Mouse (Mus musculus) hindbrain, postnatal 0 days (tissue): ENCODE data around the gene Rab43. TPM values are rescaled to one million over a fixed set of nuclear protein-coding genes. Genes with fewer than 3 reads are reported as not detected.

ENCODE experiments used
- ATAC-seq: fragments of 200-750 bp; cut with Nextera tagmentation; 2 replicates; pipeline ENCODE4 v1.8.0; 2017; ENCODE audit warnings: mild to moderate bottlenecking, moderate TSS enrichment, moderate library complexity
- DNase-seq: peaks from one replicate; pipeline ENCODE4 v3.0.0-alpha.2; 2015; ENCODE audit warnings: low spot score
- H3K27ac ChIP-seq: fragments of 300-500 bp; sonication (generic); 2 replicates; pipeline ENCODE4 v1.5.1; 2014; ENCODE audit warnings: mild to moderate bottlenecking
- H3K27me3 ChIP-seq: fragments of 300-500 bp; sonication (generic); 2 replicates; pipeline ENCODE4 v1.6.1; 2014; ENCODE audit warnings: low read length, mixed read lengths; ENCODE audit not compliant: insufficient read depth
- H3K36me3 ChIP-seq: fragments of 300-500 bp; sonication (generic); 2 replicates; pipeline ENCODE4 v1.6.1; 2014; ENCODE audit warnings: low read length, mixed read lengths; ENCODE audit not compliant: insufficient read depth
- H3K4me1 ChIP-seq: fragments of 300-500 bp; sonication (generic); 2 replicates; pipeline ENCODE4 v1.6.1; 2014; ENCODE audit warnings: antibody characterized with exemption, low read length, mixed read lengths; ENCODE audit not compliant: insufficient read depth
- H3K4me2 ChIP-seq: fragments of 300-500 bp; sonication (generic); 2 replicates; pipeline ENCODE4 v1.6.1; 2014; ENCODE audit warnings: low read depth, mild to moderate bottlenecking, low read length, moderate library complexity, mixed read lengths
- H3K4me3 ChIP-seq: fragments of 300-500 bp; sonication (generic); 2 replicates; pipeline ENCODE4 v1.5.1; 2014; ENCODE audit warnings: low read length
- H3K9ac ChIP-seq: fragments of 300-500 bp; sonication (generic); replicated peaks from 2 replicates; pipeline ENCODE4 v1.6.1; 2014; ENCODE audit warnings: mild to moderate bottlenecking, low read length, moderate library complexity, mixed read lengths
- H3K9me3 ChIP-seq: fragments of 300-500 bp; sonication (generic); 2 replicates; pipeline ENCODE4 v1.6.1; 2016; ENCODE audit warnings: low read length, mixed read lengths
- CTCF ChIP-seq: IDR thresholded peaks from 2 replicates; pipeline ENCODE4 v1.5.1; 2016; ENCODE audit warnings: antibody characterized with exemption, control low read depth, low read depth
- WGBS: fragments of 180-500 bp; shearing (Covaris S2); extraction: QIAGEN DNeasy Blood & Tissue Kit; methylation state at CpG from one replicate; pipeline ENCODE4 v1.1.7; 2014; 5-methylcytosine and 5-hydroxymethylcytosine counted together
- polyA plus RNA-seq: library from polyadenylated mRNA; unstranded; fragments of >200 nt; fragmentation: Nextera tagmentation; extraction: Ambion mirVana; gene quantifications from 2 replicates; pipeline ENCODE4 v1.2.1, GENCODE M21; 2015
- total RNA-seq: library from RNA; depleted of rRNA; stranded (reverse); fragments of >200 nt; gene quantifications from 2 replicates; pipeline ENCODE4 v1.2.3, GENCODE M21; 2014

Rab43 gene
- total and polyA plus RNA-seq, 2 experiments from 2014 or later, result 7.4 to 27.3 TPM

DNA sequence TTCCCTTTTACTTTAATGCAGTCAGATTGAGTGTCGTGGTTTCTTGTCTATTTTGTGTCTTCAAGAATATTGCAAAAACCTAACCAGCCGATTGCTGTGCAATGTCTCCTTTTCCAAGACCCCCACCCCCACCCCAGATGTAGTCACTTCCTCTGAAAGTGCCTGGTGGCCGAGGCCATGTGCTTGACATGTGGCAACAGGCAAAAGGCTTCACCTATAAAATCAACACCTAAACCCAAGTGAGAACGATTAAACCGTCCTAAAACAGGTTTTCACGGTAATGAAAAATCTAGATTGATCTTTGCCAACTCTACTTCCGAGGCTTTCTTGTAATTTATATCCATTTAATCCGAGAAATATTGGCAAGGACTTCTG lies 37.8 kb upstream of the Rab43 start:
- Histone ChIP-seq H3K4me3 (peak overlapping the region; percentile 99), H3K4me2 (peak overlapping the region; percentile 83), H3K27ac (peak overlapping the region; percentile 98; the same call in 1 of the 2 replicates), H3K4me1 (peaks cover 9% of the 10 kb centered on the region; the same call in 1 of the 2 replicates), H3K9ac (peak overlapping the region; percentile 100), H3K36me3 (peaks cover 8% of the 10 kb centered on the region), H3K9me3 (no peaks in the 10 kb centered on the region), H3K27me3 (no peaks in the 10 kb centered on the region)
- no peak for TF ChIP-seq CTCF
- WGBS, result under 1% methylated on average over 8 of the region's 8 CpGs
- DNase-seq, result peak; percentile 34
- no peak for ATAC-seq

DNA sequence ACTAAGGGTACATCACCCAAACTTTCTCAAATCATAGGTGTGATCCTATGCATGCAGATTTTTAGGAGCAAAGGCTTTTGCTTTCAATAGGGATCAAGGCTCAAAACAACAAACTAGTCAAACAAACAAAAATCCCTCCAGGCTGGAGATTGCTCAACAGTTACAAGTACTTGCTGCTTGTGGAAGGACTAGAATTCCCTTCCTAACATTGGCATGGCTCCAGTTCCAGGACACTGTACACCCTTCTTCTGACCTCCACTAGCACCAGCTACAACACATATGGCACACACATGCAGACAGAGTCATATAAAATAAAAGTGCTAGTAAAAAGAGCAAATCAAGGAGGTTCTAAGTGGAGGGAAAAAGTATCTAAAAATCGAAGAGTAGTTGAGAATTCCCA lies 34.8 kb upstream of the Rab43 start:
- Histone ChIP-seq H3K9me3 (no peaks in the 10 kb centered on the region), H3K27ac (no peak overlapping the region), H3K4me1 (peaks cover 9% of the 10 kb centered on the region; the same call in 1 of the 2 replicates), H3K9ac (no peak overlapping the region), H3K4me3 (no peak overlapping the region), H3K36me3 (peaks cover 34% of the 10 kb centered on the region), H3K27me3 (no peaks in the 10 kb centered on the region), H3K4me2 (no peak overlapping the region)
- WGBS, result 90% methylated on average over 1 of the region's 1 CpGs
- TF ChIP-seq CTCF, result no peak
- no peak for ATAC-seq
- no peak for DNase-seq

DNA sequence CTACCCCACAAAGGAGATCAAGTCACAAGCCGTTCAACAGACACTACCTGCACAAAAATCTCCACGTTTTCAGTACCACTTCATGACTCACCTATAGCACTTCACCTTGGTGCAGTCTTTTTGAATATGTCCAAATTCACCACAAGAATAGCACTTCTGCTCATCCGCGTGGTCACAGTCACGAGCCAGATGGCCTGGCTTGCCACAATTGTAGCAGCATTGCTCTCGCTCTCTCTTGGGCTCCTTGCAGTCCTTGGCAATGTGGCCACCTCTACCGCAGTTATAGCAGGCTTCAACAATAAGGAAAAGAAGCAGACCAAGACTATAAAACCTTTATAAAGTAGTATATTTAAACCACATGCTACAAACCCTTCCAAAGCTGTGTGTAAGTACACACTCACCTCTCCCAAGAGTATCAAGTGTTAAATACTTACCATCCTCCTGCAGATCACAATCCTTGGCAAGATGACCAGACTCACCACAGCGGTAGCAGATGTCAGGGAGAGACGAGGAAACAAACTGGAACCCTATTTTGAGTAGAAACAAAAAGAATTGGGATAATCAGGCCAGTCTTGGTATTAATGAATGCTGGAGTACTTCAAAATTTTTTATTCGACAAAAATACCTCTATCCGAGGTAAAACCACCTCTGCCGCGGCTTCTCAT lies 33.2 kb upstream of the Rab43 start:
- Histone ChIP-seq H3K36me3 (peaks cover 38% of the 10 kb centered on the region), H3K4me2 (no peak overlapping the region), H3K9me3 (no peaks in the 10 kb centered on the region), H3K4me1 (peaks cover 6% of the 10 kb centered on the region; the same call in 1 of the 2 replicates), H3K27ac (no peak overlapping the region), H3K4me3 (no peak overlapping the region), H3K27me3 (no peaks in the 10 kb centered on the region), H3K9ac (no peak overlapping the region)
- no peak for ATAC-seq
- no peak for TF ChIP-seq CTCF
- DNase-seq, result no peak
- WGBS, result 90% methylated on average over 13 of the region's 13 CpGs

DNA sequence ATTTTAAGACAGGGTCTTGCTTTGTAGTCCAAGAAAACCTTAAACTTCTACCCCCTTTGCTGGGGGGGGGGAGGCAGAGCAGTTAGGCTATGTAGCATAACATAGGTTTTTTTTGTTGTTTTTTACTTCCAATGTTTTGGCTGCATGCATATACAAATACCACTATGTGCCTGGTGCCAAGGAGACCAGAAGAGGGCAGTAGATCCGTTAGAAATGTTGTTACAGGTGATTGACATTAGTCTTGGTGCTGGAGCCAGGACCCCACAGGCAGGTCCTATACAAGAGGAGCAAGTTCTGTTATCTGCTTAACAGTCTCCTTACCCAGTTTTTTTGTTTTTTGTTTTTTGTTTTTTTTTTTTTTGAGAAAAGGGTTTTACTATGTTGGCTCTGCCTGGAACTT lies 30.3 kb upstream of the Rab43 start:
- no peaks in the 10 kb centered on the region for H3K27me3 ChIP-seq
- H3K36me3 ChIP-seq, result peaks cover 38% of the 10 kb centered on the region
- H3K9ac ChIP-seq, result no peak overlapping the region
- no peaks in the 10 kb centered on the region for H3K4me1 ChIP-seq
- no peak overlapping the region for H3K4me2 ChIP-seq
- no peak overlapping the region for H3K4me3 ChIP-seq
- no peak for ATAC-seq
- WGBS, result 11% methylated on average over 1 of the region's 1 CpGs
- H3K27ac ChIP-seq, result no peak overlapping the region
- no peaks in the 10 kb centered on the region for H3K9me3 ChIP-seq
- peak; percentile 41 for TF ChIP-seq CTCF
- DNase-seq, result peak; percentile 28

DNA sequence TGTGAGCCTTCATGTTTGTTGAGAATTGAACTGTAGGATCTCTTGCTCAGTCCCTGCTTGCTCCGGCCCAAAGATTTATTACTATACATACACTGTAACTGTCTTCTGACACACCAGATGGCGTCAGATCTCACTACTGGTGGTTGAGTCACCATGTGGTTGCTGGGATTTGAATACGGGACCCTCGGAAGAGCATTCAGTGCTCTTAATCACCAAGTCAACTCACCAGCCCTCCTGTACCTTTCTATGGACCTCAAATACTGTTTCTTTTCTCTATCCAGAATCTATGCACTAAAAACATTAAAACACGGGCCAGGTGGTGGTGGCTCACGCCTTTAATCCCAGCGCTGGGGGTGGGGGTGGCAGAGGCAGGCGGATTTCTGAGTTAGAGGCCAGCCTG lies 29.7 kb upstream of the Rab43 start:
- peaks cover 38% of the 10 kb centered on the region for H3K36me3 ChIP-seq
- H3K27ac ChIP-seq, result no peak overlapping the region
- H3K4me2 ChIP-seq, result no peak overlapping the region
- H3K9ac ChIP-seq, result no peak overlapping the region
- H3K4me1 ChIP-seq, result no peaks in the 10 kb centered on the region
- H3K27me3 ChIP-seq, result no peaks in the 10 kb centered on the region
- 82% methylated on average over 8 of the region's 8 CpGs for WGBS
- no peak for ATAC-seq
- H3K9me3 ChIP-seq, result no peaks in the 10 kb centered on the region
- H3K4me3 ChIP-seq, result no peak overlapping the region
- peak; percentile 14 for DNase-seq
- no peak for TF ChIP-seq CTCF

DNA sequence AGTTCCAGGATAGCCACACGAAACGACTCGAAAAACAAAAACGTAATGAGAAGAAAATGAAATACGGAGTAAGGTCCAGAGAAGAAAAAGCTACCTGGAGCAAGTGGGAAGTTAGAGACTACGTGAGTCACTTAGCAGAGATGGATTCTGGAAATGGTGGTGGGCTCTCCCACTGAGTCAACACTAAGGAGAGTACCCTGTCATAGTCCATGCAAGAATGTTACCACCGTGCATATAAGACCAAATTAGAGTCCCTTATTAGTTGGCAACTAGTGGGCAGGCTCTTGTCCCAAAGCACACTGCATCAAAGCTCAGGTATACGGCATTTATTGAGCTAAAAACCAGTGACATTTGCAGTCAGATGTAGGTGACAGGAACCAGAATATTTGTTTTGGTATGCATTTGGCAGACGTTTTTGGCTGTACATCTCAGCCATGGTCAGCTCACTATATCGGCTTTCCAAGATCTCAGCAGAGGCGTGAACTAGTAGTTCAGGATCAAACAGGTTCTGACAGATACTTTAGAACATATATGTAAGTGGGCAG lies 27.9 kb upstream of the Rab43 start:
- no peaks in the 10 kb centered on the region for H3K4me1 ChIP-seq
- WGBS, result 65% methylated on average over 11 of the region's 11 CpGs
- no peaks in the 10 kb centered on the region for H3K9me3 ChIP-seq
- DNase-seq (no peak), ATAC-seq (no peak)
- no peak overlapping the region for H3K4me3 ChIP-seq
- peaks cover 31% of the 10 kb centered on the region for H3K36me3 ChIP-seq
- no peaks in the 10 kb centered on the region for H3K27me3 ChIP-seq
- no peak overlapping the region for H3K9ac ChIP-seq
- H3K27ac ChIP-seq, result no peak overlapping the region
- no peak overlapping the region for H3K4me2 ChIP-seq
- TF ChIP-seq CTCF, result no peak

DNA sequence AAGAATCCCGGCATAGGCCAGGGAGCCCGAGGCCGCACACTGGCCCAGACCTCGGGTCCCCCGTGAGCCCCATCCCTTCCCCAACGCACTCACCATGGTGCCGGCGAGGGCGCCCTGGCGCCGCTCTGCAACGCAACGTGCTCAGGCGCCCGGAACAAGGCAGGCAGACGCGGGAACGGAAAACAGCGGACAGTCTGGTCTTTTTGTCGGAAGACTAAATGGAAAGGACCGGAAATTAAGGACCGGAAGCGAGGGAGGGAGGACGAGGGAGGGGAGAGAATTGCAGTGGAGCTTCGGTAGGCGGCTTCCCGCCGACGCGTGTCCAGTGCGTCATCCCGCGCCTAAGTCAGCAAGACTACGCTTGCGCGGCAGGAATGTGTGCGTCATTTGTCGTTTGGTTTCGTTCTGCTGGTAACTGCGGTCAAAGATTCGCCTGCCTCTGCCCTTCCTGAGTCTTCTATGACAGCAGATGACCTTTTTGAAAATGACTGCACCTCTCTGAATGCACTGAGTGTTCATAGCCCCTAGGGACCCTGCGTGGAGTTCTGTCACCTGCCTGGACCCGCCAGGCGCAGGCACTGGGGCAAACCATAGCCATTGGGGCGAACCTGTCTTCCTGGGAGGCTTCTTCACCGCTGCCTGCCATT lies 26.7 kb upstream of the Rab43 start, which contains the start of gene Isy1:
Gene Isy1, minus strand, starts transcription at position 248 of the 647 bp plus-strand sequence.
- H3K4me2 ChIP-seq, result peak within 1 kb of the TSS; percentile 92
- no peaks in the 10 kb centered on the region for H3K9me3 ChIP-seq
- peak within 1 kb of the TSS; percentile 71 for H3K4me3 ChIP-seq
- no peaks in the 10 kb centered on the region for H3K4me1 ChIP-seq
- H3K27ac ChIP-seq, result peak within 1 kb of the TSS; percentile 94
- under 1% methylated on average over 46 of the region's 46 CpGs for WGBS
- TF ChIP-seq CTCF, result no peak; the same call in 1 of the 2 replicates
- peak; percentile 98 for DNase-seq
- no peaks in the 10 kb centered on the region for H3K27me3 ChIP-seq
- H3K9ac ChIP-seq, result peak within 1 kb of the TSS; percentile 76
- peaks cover 27% of the 10 kb centered on the region for H3K36me3 ChIP-seq
- ATAC-seq, result peak; percentile 98
